Mouse (Mus musculus): Measurements from ENCODE around the gene Tnfrsf4. TPM values are rescaled to one million over a fixed set of nuclear protein-coding genes. Genes with fewer than 3 reads are reported as not detected.

The Tnfrsf4 gene
- 1,000 to 10,000 TPM; 1,065 to 1,393 TPM for polyA plus RNA-seq (2017; shearing (Covaris generic))

GRCm38 (mm10) chr4:156013637-156014036 is at the start of gene Tnfrsf4:
Gene Tnfrsf4 (plus strand): TSS chr4:156013843.
- peak; percentile 78 for ATAC-seq

GRCm38 (mm10) chr4:155964396-155964795 is 49.2 kb upstream of the Tnfrsf4 start:
- ATAC-seq, result no peak

GRCm38 (mm10) chr4:155969043-155969653 is 44.5 kb upstream of the Tnfrsf4 start:
- ATAC-seq, result no peak

- ATAC-seq, result no peak
Measured at GRCm38 (mm10) chr4:155970286-155970685, 43.4 kb upstream of the Tnfrsf4 start.

GRCm38 (mm10) chr4:155972651-155973050 is 41.0 kb upstream of the Tnfrsf4 start:
- no peak for ATAC-seq

GRCm38 (mm10) chr4:155973239-155973638 is 40.4 kb upstream of the Tnfrsf4 start:
- ATAC-seq, result no peak

GRCm38 (mm10) chr4:155981436-155982082 is 32.1 kb upstream of the Tnfrsf4 start:
- no peak for ATAC-seq

GRCm38 (mm10) chr4:155983788-155984187 is 29.9 kb upstream of the Tnfrsf4 start:
- no peak for ATAC-seq

- no peak for ATAC-seq
Measured at GRCm38 (mm10) chr4:155991211-155991907, 22.3 kb upstream of the Tnfrsf4 start.

- no peak for ATAC-seq
Measured at GRCm38 (mm10) chr4:155991908-155992230, 21.8 kb upstream of the Tnfrsf4 start.

- ATAC-seq, result peak; percentile 79
Measured at GRCm38 (mm10) chr4:155992241-155992905, 21.3 kb upstream of the Tnfrsf4 start, which contains the start of the genes B3galt6 and Sdf4. Gene B3galt6 (minus strand): TSS chr4:155992649. Gene Sdf4 (plus strand): TSS chr4:155992872.

- peak; percentile 82 for ATAC-seq
Measured at GRCm38 (mm10) chr4:155992906-155993547, 20.6 kb upstream of the Tnfrsf4 start.

GRCm38 (mm10) chr4:155993606-155994005 is 20.0 kb upstream of the Tnfrsf4 start:
- ATAC-seq, result no peak

- peak; percentile 86 for ATAC-seq
Measured at GRCm38 (mm10) chr4:156004109-156004508, 9.5 kb upstream of the Tnfrsf4 start.

- ATAC-seq, result peak; percentile 50
Measured at GRCm38 (mm10) chr4:156008369-156008768, 5.3 kb upstream of the Tnfrsf4 start.

- ATAC-seq, result no peak
Measured at GRCm38 (mm10) chr4:156014436-156014835, 793 bp downstream of the Tnfrsf4 start.

- ATAC-seq, result no peak
Measured at GRCm38 (mm10) chr4:156019771-156020170, 6.1 kb downstream of the Tnfrsf4 start.

- ATAC-seq, result peak; percentile 37
Measured at GRCm38 (mm10) chr4:156021381-156021780, 7.7 kb downstream of the Tnfrsf4 start.

GRCm38 (mm10) chr4:156021942-156022419 is 8.3 kb downstream of the Tnfrsf4 start:
- peak; percentile 81 for ATAC-seq

- ATAC-seq, result no peak
Measured at GRCm38 (mm10) chr4:156023520-156023919, 9.9 kb downstream of the Tnfrsf4 start.

- no peak for ATAC-seq
Measured at GRCm38 (mm10) chr4:156024184-156024583, 10.5 kb downstream of the Tnfrsf4 start.

GRCm38 (mm10) chr4:156026013-156026412 is 12.4 kb downstream of the Tnfrsf4 start, which contains the start of gene Tnfrsf18:
Gene Tnfrsf18 (plus strand): TSS chr4:156026164.
- peak; percentile 10 for ATAC-seq

All from CD4-positive, CD25-positive, alpha-beta regulatory T cell, adult 4 months (primary cell).